In genomic region chr10:93442183-93442582, GRCm38 (mm10) we compare ENCODE assay signal across 25 mouse cellular contexts. TPM values are rescaled to one million over a fixed set of nuclear protein-coding genes. Genes with fewer than 3 reads are reported as not detected.
DNase-seq lines count a peak whose midpoint lies in the region; ATAC-seq lines count a peak whose summit lies in the region.
"Had no signal": no experiment of that assay in that cellular context is flagged by ENCODE, and none has a peak within 500 bp of the region (broad histone marks: within the 10 kb centered on the region; RNA-seq: fewer than 3 reads in every experiment).

No protein-coding gene starts in this region.

- peak overlapping the region; percentile 78 for H3K27ac ChIP-seq in heart, embryonic 16.5 days (ENCODE audit: low read length)
- H3K27ac ChIP-seq: embryonic facial prominence, embryonic 13.5 days; forebrain, embryonic 15.5 days; hindbrain, embryonic 12.5 days; macrophage; midbrain, embryonic 12.5 days; neural tube, embryonic 13.5 days had no signal

- 65% methylated on average over 3 of the region's 3 CpGs for WGBS in heart, embryonic 16.5 days

- intact Hi-C loops in heart, postnatal 10 days (cut with DNase I) = no loop called here

- no peak overlapping the region for H3K4me2 ChIP-seq in heart, embryonic 16.5 days (ENCODE audit: low read depth, low read length)
- H3K4me2 ChIP-seq: embryonic facial prominence, embryonic 13.5 days; forebrain, embryonic 15.5 days; hindbrain, embryonic 12.5 days; midbrain, embryonic 12.5 days; neural tube, embryonic 13.5 days had no signal

- peak; percentile 46 for ATAC-seq in heart, embryonic 16.5 days (replicated peaks; ENCODE audit: extremely low read depth, insufficient read depth, low FRiP score)
- ATAC-seq: CD4-positive, CD25-positive, alpha-beta regulatory T cell, adult 4 months; forebrain, embryonic 15.5 days; inflammation-experienced regulatory T-cells, adult 6 months had no signal

- no peaks in the 10 kb centered on the region for H3K9me3 ChIP-seq in heart, embryonic 16.5 days (replicated peaks; ENCODE audit: control insufficient read depth, low read length)
- H3K9me3 ChIP-seq: embryonic facial prominence, embryonic 13.5 days; forebrain, embryonic 15.5 days; hindbrain, embryonic 12.5 days; midbrain, embryonic 12.5 days; neural tube, embryonic 13.5 days had no signal

- DNase-seq in heart, adult 11 months = peak; percentile 31
- no peak for DNase-seq in heart, postnatal 10 days
- DNase-seq in heart, adult 18-20 months = no peak
- DNase-seq in thymus, postnatal 14 days = peak; percentile 25
- no peak for DNase-seq in thymus, postnatal 4 days
- DNase-seq in natural killer cell, adult 2 months (ENCODE audit: low spot score in 2 of 2) = peak; percentile 16 to 19
- DNase-seq in cerebellum, adult 9-10 months = no peak
- DNase-seq: cerebellum, adult 9-11 months; gastrocnemius, postnatal 36 days; kidney, adult 8-10 months; kidney, postnatal 25 days; left cerebral cortex, postnatal 4 days; liver; right cerebral cortex, adult 18-20 months had no signal

- H3K36me3 ChIP-seq in heart, embryonic 16.5 days (ENCODE audit: control insufficient read depth, insufficient read depth) = no peaks in the 10 kb centered on the region
- H3K36me3 ChIP-seq: embryonic facial prominence, embryonic 13.5 days; forebrain, embryonic 15.5 days; hindbrain, embryonic 12.5 days; midbrain, embryonic 12.5 days; neural tube, embryonic 13.5 days had no signal

- H3K4me3 ChIP-seq in heart, embryonic 16.5 days (ENCODE audit: low read length) = no peak overlapping the region
- H3K4me3 ChIP-seq: embryonic facial prominence, embryonic 13.5 days; forebrain, embryonic 15.5 days; hindbrain, embryonic 12.5 days; midbrain, embryonic 12.5 days; neural tube, embryonic 13.5 days had no signal

- H3K27me3 ChIP-seq in heart, embryonic 16.5 days (ENCODE audit: control insufficient read depth, insufficient read depth, low read length) = no peaks in the 10 kb centered on the region
- H3K27me3 ChIP-seq: embryonic facial prominence, embryonic 13.5 days; forebrain, embryonic 15.5 days; hindbrain, embryonic 12.5 days; midbrain, embryonic 12.5 days; neural tube, embryonic 13.5 days had no signal

- peaks cover 59% of the 10 kb centered on the region for H3K4me1 ChIP-seq in heart, embryonic 16.5 days (ENCODE audit: control insufficient read depth, insufficient read depth, low read length)
- H3K4me1 ChIP-seq: forebrain, embryonic 15.5 days; hindbrain, embryonic 12.5 days; midbrain, embryonic 12.5 days; neural tube, embryonic 13.5 days had no signal

- H3K9ac ChIP-seq in heart, embryonic 16.5 days (ENCODE audit: low read length) = 0 out of 2 replicates have a peak overlapping the region, but pooled peaks have one; percentile 21
- H3K9ac ChIP-seq: embryonic facial prominence, embryonic 13.5 days; forebrain, embryonic 15.5 days; hindbrain, embryonic 12.5 days; midbrain, embryonic 12.5 days; neural tube, embryonic 13.5 days had no signal

RNA-seq across cellular contexts. Expression of gene Lta4h, which starts 11.0 kb away (rescaled TPM):
- total RNA-seq in heart, postnatal 10 days (2021) = 10 to 100 TPM; 55.5 to 65.4 TPM
- polyA plus RNA-seq in heart, embryonic 16.5 days (2015; fragmentation: Nextera tagmentation; extraction: Ambion mirVana) = 386 and 413 TPM in 2 replicates
- total RNA-seq in heart, adult 18-20 months (2021) = 10 to 100 TPM; 32.3 to 35.4 TPM

RNA-seq across cellular contexts. Expression of gene Hal, which starts 46.4 kb away (rescaled TPM):
- total RNA-seq in heart, postnatal 10 days (2021) = not detected
- 0.19 and 0.80 TPM in 2 replicates for polyA plus RNA-seq in heart, embryonic 16.5 days (2015; fragmentation: Nextera tagmentation; extraction: Ambion mirVana)
- total RNA-seq in heart, adult 18-20 months (2021) = under 1 TPM in 1 of 2 experiments, not detected in 1; 0.54 TPM
- total RNA-seq: left cerebral cortex, adult 18-20 months; monocyte, adult 5-6 weeks had no signal
- polyA plus RNA-seq: forebrain, embryonic 15.5 days; midbrain, embryonic 12.5 days; neural tube, embryonic 13.5 days had no signal

Comparison
In these comparisons a context has a peak if more than half of its experiments do, and no peak if none do; other contexts are left out.
1. DNase-seq: peak in heart, adult 11 months (single experiment), thymus, postnatal 14 days (single experiment) and natural killer cell, adult 2 months (2 of 2); none in heart, postnatal 10 days (0 of 2), heart, adult 18-20 months (0 of 2), thymus, postnatal 4 days (single experiment) and cerebellum, adult 9-10 months (single experiment).